Mouse (Mus musculus) intestine, embryonic 15.5 days (tissue): ENCODE data around the gene Aifm2. TPM values are rescaled to one million over a fixed set of nuclear protein-coding genes. Genes with fewer than 3 reads are reported as not detected.

Experiments used
- ATAC-seq: fragments of 200-750 bp; cut with Nextera tagmentation; 2 replicates; pipeline ENCODE4 v1.8.0; 2017; ENCODE audit warnings: moderate TSS enrichment, moderate library complexity
- H3K27ac ChIP-seq: fragments of 300-500 bp; sonication (generic); 2 replicates; pipeline ENCODE4 v1.5.1; 2015; ENCODE audit warnings: mild to moderate bottlenecking, inconsistent platforms
- H3K27me3 ChIP-seq: fragments of 300-500 bp; sonication (generic); replicated peaks from 2 replicates; pipeline ENCODE4 v1.6.1; 2015; ENCODE audit warnings: inconsistent platforms
- H3K36me3 ChIP-seq: fragments of 300-500 bp; sonication (generic); 2 replicates; pipeline ENCODE4 v1.6.1; 2015; ENCODE audit warnings: inconsistent platforms
- H3K4me1 ChIP-seq: fragments of 300-500 bp; sonication (generic); replicated peaks from 2 replicates; pipeline ENCODE4 v1.6.1; 2015; ENCODE audit warnings: inconsistent platforms
- H3K4me2 ChIP-seq: fragments of 300-500 bp; sonication (generic); replicated peaks from 2 replicates; pipeline ENCODE4 v1.6.1; 2015; ENCODE audit warnings: mild to moderate bottlenecking, inconsistent platforms
- H3K4me3 ChIP-seq: fragments of 300-500 bp; sonication (generic); replicated peaks from 2 replicates; pipeline ENCODE4 v1.5.1; 2015; ENCODE audit warnings: inconsistent platforms
- H3K9ac ChIP-seq: fragments of 300-500 bp; sonication (generic); 2 replicates; pipeline ENCODE4 v1.6.1; 2015; ENCODE audit warnings: inconsistent platforms
- H3K9me3 ChIP-seq: fragments of 300-500 bp; sonication (generic); 2 replicates; pipeline ENCODE4 v1.6.1; 2016; ENCODE audit warnings: inconsistent platforms
- WGBS: fragments of 180-500 bp; shearing (Covaris S2); methylation state at CpG from one replicate; pipeline ENCODE4 v1.1.7; 2015; 5-methylcytosine and 5-hydroxymethylcytosine counted together
- polyA plus RNA-seq: library from polyadenylated mRNA; unstranded; fragments of >200 nt; fragmentation: Nextera tagmentation; extraction: Ambion mirVana; gene quantifications from 2 replicates; pipeline ENCODE4 v1.2.1, GENCODE M21; 2015

Aifm2 gene
- polyA plus RNA-seq, 1 experiment from 2014 or later, result 17.3 TPM

- no peaks in the 10 kb centered on the region for H3K27me3 ChIP-seq
- peak overlapping the region; percentile 92 for H3K4me2 ChIP-seq
- peaks cover 15% of the 10 kb centered on the region for H3K4me1 ChIP-seq
- peak overlapping the region; percentile 68 for H3K9ac ChIP-seq
- H3K4me3 ChIP-seq, result peak overlapping the region; percentile 82
- WGBS, result under 1% methylated on average over 111 of the region's 111 CpGs
- ATAC-seq, result peak; percentile 65
- H3K27ac ChIP-seq, result peak overlapping the region; percentile 38
- no peaks in the 10 kb centered on the region for H3K9me3 ChIP-seq
- H3K36me3 ChIP-seq, result peaks cover 19% of the 10 kb centered on the region
These were observed 19.1 kb upstream of the Aifm2 start for GRCm38 (mm10) chr10:61695703-61696559.

GRCm38 (mm10) chr10:61696560-61696823 is 18.6 kb upstream of the Aifm2 start:
- Histone ChIP-seq H3K4me2 (peak overlapping the region; percentile 92), H3K9me3 (no peaks in the 10 kb centered on the region), H3K27me3 (no peaks in the 10 kb centered on the region), H3K4me1 (peaks cover 15% of the 10 kb centered on the region), H3K36me3 (peaks cover 14% of the 10 kb centered on the region), H3K9ac (peak overlapping the region; percentile 68), H3K4me3 (peak overlapping the region; percentile 82), H3K27ac (no peak overlapping the region)
- WGBS, result 7% methylated on average over 19 of the region's 19 CpGs
- no peak for ATAC-seq

GRCm38 (mm10) chr10:61697028-61697427 is 18.0 kb upstream of the Aifm2 start:
- H3K27me3 ChIP-seq, result no peaks in the 10 kb centered on the region
- no peak overlapping the region for H3K27ac ChIP-seq
- peak overlapping the region; percentile 92 for H3K4me2 ChIP-seq
- peak overlapping the region; percentile 82 for H3K4me3 ChIP-seq
- H3K36me3 ChIP-seq, result peaks cover 14% of the 10 kb centered on the region
- no peak for ATAC-seq
- peaks cover 15% of the 10 kb centered on the region for H3K4me1 ChIP-seq
- WGBS, result 86% methylated on average over 2 of the region's 2 CpGs
- H3K9ac ChIP-seq, result peak overlapping the region; percentile 68
- no peaks in the 10 kb centered on the region for H3K9me3 ChIP-seq

GRCm38 (mm10) chr10:61704663-61705062 is 10.4 kb upstream of the Aifm2 start:
- Histone ChIP-seq H3K4me3 (no peak overlapping the region), H3K4me1 (no peaks in the 10 kb centered on the region), H3K9me3 (no peaks in the 10 kb centered on the region), H3K4me2 (no peak overlapping the region), H3K27ac (no peak overlapping the region), H3K9ac (no peak overlapping the region), H3K27me3 (no peaks in the 10 kb centered on the region), H3K36me3 (peaks cover 11% of the 10 kb centered on the region; the same call in 1 of the 2 replicates)
- ATAC-seq, result no peak
- 80% methylated on average over 4 of the region's 4 CpGs for WGBS

GRCm38 (mm10) chr10:61706412-61707375 is 8.4 kb upstream of the Aifm2 start:
- Histone ChIP-seq H3K4me1 (no peaks in the 10 kb centered on the region), H3K9ac (no peak overlapping the region), H3K4me3 (no peak overlapping the region), H3K4me2 (no peak overlapping the region), H3K36me3 (peaks cover 11% of the 10 kb centered on the region; the same call in 1 of the 2 replicates), H3K27me3 (no peaks in the 10 kb centered on the region), H3K9me3 (no peaks in the 10 kb centered on the region), H3K27ac (no peak overlapping the region)
- WGBS, result 63% methylated on average over 6 of the region's 6 CpGs
- peak; percentile 68 for ATAC-seq

GRCm38 (mm10) chr10:61713601-61714000 is 1.5 kb upstream of the Aifm2 start:
- Histone ChIP-seq H3K9ac (no peak overlapping the region), H3K4me1 (peaks cover 13% of the 10 kb centered on the region), H3K4me3 (no peak overlapping the region), H3K4me2 (no peak overlapping the region), H3K36me3 (no peaks in the 10 kb centered on the region), H3K9me3 (no peaks in the 10 kb centered on the region), H3K27ac (no peak overlapping the region), H3K27me3 (no peaks in the 10 kb centered on the region)
- 78% methylated on average over 3 of the region's 3 CpGs for WGBS
- ATAC-seq, result no peak

GRCm38 (mm10) chr10:61714146-61714545 is 917 bp upstream of the Aifm2 start:
- WGBS, result 95% methylated on average over 4 of the region's 4 CpGs
- Histone ChIP-seq H3K4me2 (no peak overlapping the region), H3K36me3 (no peaks in the 10 kb centered on the region), H3K27ac (0 out of 2 replicates have a peak overlapping the region, but pooled peaks have one; percentile 7), H3K9me3 (no peaks in the 10 kb centered on the region), H3K4me3 (no peak overlapping the region), H3K4me1 (peaks cover 13% of the 10 kb centered on the region), H3K27me3 (no peaks in the 10 kb centered on the region), H3K9ac (no peak overlapping the region)
- ATAC-seq, result no peak

- no peak overlapping the region for H3K27ac ChIP-seq
- 2% methylated on average over 11 of the region's 11 CpGs for WGBS
- H3K27me3 ChIP-seq, result no peaks in the 10 kb centered on the region
These were observed 387 bp downstream of the Aifm2 start for GRCm38 (mm10) chr10:61715462-61715837.

GRCm38 (mm10) chr10:61715996-61716864 is 1.2 kb downstream of the Aifm2 start:
- H3K9ac ChIP-seq, result peak overlapping the region; percentile 48; the same call in 1 of the 2 replicates

More at GRCm38 (mm10) chr10:61715462-61715837, 387 bp downstream of the Aifm2 start:
- H3K9me3 ChIP-seq, result no peaks in the 10 kb centered on the region
- H3K4me3 ChIP-seq, result peak overlapping the region; percentile 57
- H3K4me2 ChIP-seq, result peak overlapping the region; percentile 76
- H3K9ac ChIP-seq, result peak overlapping the region; percentile 48
- peaks cover 13% of the 10 kb centered on the region for H3K4me1 ChIP-seq
- H3K36me3 ChIP-seq, result no peaks in the 10 kb centered on the region
- ATAC-seq, result no peak; the same call in 1 of the 2 replicates

GRCm38 (mm10) chr10:61717406-61718296 is 2.6 kb downstream of the Aifm2 start:
- H3K27me3 ChIP-seq, result no peaks in the 10 kb centered on the region
- no peaks in the 10 kb centered on the region for H3K9me3 ChIP-seq
- H3K27ac ChIP-seq, result no peak overlapping the region
- peaks cover 13% of the 10 kb centered on the region for H3K4me1 ChIP-seq
- H3K4me2 ChIP-seq, result no peak overlapping the region
- no peak overlapping the region for H3K9ac ChIP-seq
- 89% methylated on average over 12 of the region's 12 CpGs for WGBS
- H3K36me3 ChIP-seq, result no peaks in the 10 kb centered on the region
- no peak for ATAC-seq
- no peak overlapping the region for H3K4me3 ChIP-seq

More at GRCm38 (mm10) chr10:61715996-61716864, 1.2 kb downstream of the Aifm2 start:
- no peaks in the 10 kb centered on the region for H3K9me3 ChIP-seq
- H3K4me3 ChIP-seq, result peak overlapping the region; percentile 57
- H3K4me2 ChIP-seq, result peak overlapping the region; percentile 76
- 73% methylated on average over 7 of the region's 7 CpGs for WGBS
- H3K27me3 ChIP-seq, result no peaks in the 10 kb centered on the region
- no peaks in the 10 kb centered on the region for H3K36me3 ChIP-seq
- 0 out of 2 replicates have a peak, but pooled peaks have one; percentile 16 for ATAC-seq
- H3K4me1 ChIP-seq, result peaks cover 13% of the 10 kb centered on the region
- no peak overlapping the region for H3K27ac ChIP-seq

- no peak for ATAC-seq
- WGBS, result 89% methylated on average over 7 of the region's 7 CpGs
- Histone ChIP-seq H3K9ac (no peak overlapping the region), H3K4me3 (no peak overlapping the region), H3K4me1 (peaks cover 8% of the 10 kb centered on the region; the same call in 1 of the 2 replicates), H3K36me3 (no peaks in the 10 kb centered on the region), H3K4me2 (no peak overlapping the region), H3K9me3 (no peaks in the 10 kb centered on the region), H3K27me3 (no peaks in the 10 kb centered on the region), H3K27ac (no peak overlapping the region)
These were observed 5.3 kb downstream of the Aifm2 start for GRCm38 (mm10) chr10:61720331-61720730.
